Mouse (Mus musculus) G1E (cell line): ENCODE results near the gene Tcp1. TPM values are rescaled to one million over a fixed set of nuclear protein-coding genes. Genes with fewer than 3 reads are reported as not detected.
A peak's percentile ranks its signal among the peaks of the same experiment; 100 is the strongest.
"Not testable (repeated sequence)": the region's sequence is repeated elsewhere in the genome, so short reads cannot be mapped to it uniquely, and the experiment has no call there.

Source experiments
- ATAC-seq: 2 replicates; pipeline ENCODE4 v1.8.0; 2016; ENCODE audit warnings: mild to moderate bottlenecking; ENCODE audit not compliant: insufficient number of reproducible peaks, poor library complexity, low FRiP score, severe bottlenecking; ENCODE audit errors: extremely low read depth
- DNase-seq: peaks from one replicate; pipeline ENCODE4 v3.0.0; 2012; ENCODE audit warnings: low spot score
- H3K27me3 ChIP-seq: 2 replicates; pipeline ENCODE4 v1.6.1; 2012; ENCODE audit warnings: mild to moderate bottlenecking, low read length, inconsistent platforms; ENCODE audit not compliant: insufficient read depth
- H3K36me3 ChIP-seq: replicated peaks from 2 replicates; pipeline ENCODE3; 2012; ENCODE audit warnings: mild to moderate bottlenecking, inconsistent platforms
- H3K4me1 ChIP-seq: 2 replicates; pipeline ENCODE4 v1.6.1; 2012; ENCODE audit warnings: low read depth, low read length, inconsistent platforms, mixed read lengths; ENCODE audit not compliant: insufficient read depth
- H3K4me3 ChIP-seq: 2 replicates; pipeline ENCODE4 v1.5.1; 2012; ENCODE audit warnings: low read depth, mild to moderate bottlenecking, inconsistent platforms, low read length, moderate library complexity, mixed read lengths
- H3K9me3 ChIP-seq: replicated peaks from 2 replicates; pipeline ENCODE4 v1.6.1; 2012; ENCODE audit warnings: inconsistent platforms
- CTCF ChIP-seq: IDR thresholded peaks from 2 replicates; pipeline ENCODE4 v1.5.1; 2012; ENCODE audit warnings: low read depth, low read length, inconsistent platforms, mixed read lengths
- GATA1 ChIP-seq: IDR thresholded peaks from 2 replicates; pipeline ENCODE4 v1.6.1; 2012; ENCODE audit warnings: borderline replicate concordance, low read length, inconsistent platforms, mixed read lengths
- GATA2 ChIP-seq: IDR thresholded peaks from 2 replicates; pipeline ENCODE4 v1.6.1; 2012; ENCODE audit warnings: low read depth, low read length, inconsistent platforms, borderline replicate concordance
- POLR2AphosphoS5 ChIP-seq: IDR thresholded peaks from 2 replicates; pipeline ENCODE4 v1.6.1; 2012; ENCODE audit warnings: low read depth, low read length, inconsistent platforms; ENCODE audit not compliant: insufficient replicate concordance
- TAL1 ChIP-seq: conservative IDR thresholded peaks from 2 replicates; pipeline ENCODE4 v1.6.1; 2012; ENCODE audit warnings: low read depth, low read length, inconsistent platforms, mixed read lengths
- polyA plus RNA-seq: library from polyadenylated mRNA; stranded (reverse); fragments of >175 nt; gene quantifications from 2 replicates; pipeline ENCODE4 v1.2.3, GENCODE M21; 2012
- total RNA-seq, 2 experiments: library from RNA; stranded (forward) in 1 of 2; stranded (reverse) in 1 of 2; fragments of 200-1000 nt in 1 of 2; fragments of >200 nt in 1 of 2; fragmentation: Nextera tagmentation in 1 of 2; gene quantifications; 2 replicates each; pipeline ENCODE4 v1.2.3; 2014 to 2017

Gene Tcp1
- total and polyA plus RNA-seq, 3 experiments = 56.3 to 1,033 (median 429) TPM

- TF ChIP-seq CTCF (no peak), TAL1 (no peak), POLR2AphosphoS5 (no peak), GATA2 (no peak), GATA1 (no peak)
These were observed 5.1 kb upstream of the Tcp1 start for GRCm38 (mm10) chr17:12910391-12910790.

GRCm38 (mm10) chr17:12915881-12916583 lies 531 bp downstream of the Tcp1 start, which contains the start of gene Mrpl18:
Gene Mrpl18 (minus strand): TSS chr17:12916345.
- peak; percentile 93 for DNase-seq
- peaks cover 42% of the 10 kb centered on the region for H3K4me1 ChIP-seq
- ATAC-seq = peak; percentile 99
- TF ChIP-seq GATA1 = no peak
- no peak for TF ChIP-seq CTCF
- no peak for TF ChIP-seq TAL1
- TF ChIP-seq POLR2AphosphoS5 = no peak
- no peak for TF ChIP-seq GATA2
- H3K9me3 ChIP-seq = no peaks in the 10 kb centered on the region
- no peaks in the 10 kb centered on the region for H3K27me3 ChIP-seq
- H3K36me3 ChIP-seq = peaks cover 55% of the 10 kb centered on the region
- peak within 1 kb of the TSS; percentile 92 for H3K4me3 ChIP-seq

More at GRCm38 (mm10) chr17:12910391-12910790, 5.1 kb upstream of the Tcp1 start:
- Histone ChIP-seq H3K4me1 (peaks cover 22% of the 10 kb centered on the region), H3K36me3 (peaks cover 73% of the 10 kb centered on the region), H3K4me3 (no peak overlapping the region), H3K9me3 (no peaks in the 10 kb centered on the region), H3K27me3 (no peaks in the 10 kb centered on the region)
- ATAC-seq (no peak), DNase-seq (no peak)

- DNase-seq = peak; percentile 29
- peak overlapping the region; percentile 92 for H3K4me3 ChIP-seq
- peaks cover 56% of the 10 kb centered on the region for H3K36me3 ChIP-seq
- no peaks in the 10 kb centered on the region for H3K9me3 ChIP-seq
- no peak for ATAC-seq
- no peaks in the 10 kb centered on the region for H3K27me3 ChIP-seq
- H3K4me1 ChIP-seq = peaks cover 45% of the 10 kb centered on the region
- no peak for TF ChIP-seq POLR2AphosphoS5
- TF ChIP-seq TAL1 = no peak
- TF ChIP-seq GATA2 = no peak
- no peak for TF ChIP-seq GATA1
These were observed 1.3 kb downstream of the Tcp1 start for GRCm38 (mm10) chr17:12916588-12917380.

- Histone ChIP-seq H3K27me3 (no peaks in the 10 kb centered on the region), H3K36me3 (peaks cover 74% of the 10 kb centered on the region), H3K4me1 (peaks cover 30% of the 10 kb centered on the region), H3K4me3 (no peak overlapping the region), H3K9me3 (no peaks in the 10 kb centered on the region)
- DNase-seq = no peak
- no peak for ATAC-seq
- no peak for TF ChIP-seq CTCF
- TF ChIP-seq GATA2 = no peak
- TF ChIP-seq POLR2AphosphoS5 = no peak
These were observed 5.6 kb downstream of the Tcp1 start for GRCm38 (mm10) chr17:12921073-12921472.

- Histone ChIP-seq H3K4me3 (no peak overlapping the region), H3K4me1 (peaks cover 15% of the 10 kb centered on the region), H3K9me3 (no peaks in the 10 kb centered on the region), H3K36me3 (peaks cover 70% of the 10 kb centered on the region), H3K27me3 (no peaks in the 10 kb centered on the region)
- TF ChIP-seq TAL1 = no peak
- TF ChIP-seq GATA1 = no peak
- TF ChIP-seq POLR2AphosphoS5 = no peak
- no peak for TF ChIP-seq CTCF
- no peak for TF ChIP-seq GATA2
- DNase-seq (no peak), ATAC-seq (no peak)
These were observed 9.5 kb downstream of the Tcp1 start for GRCm38 (mm10) chr17:12925001-12925400.

GRCm38 (mm10) chr17:12925703-12926180 lies 10.2 kb downstream of the Tcp1 start:
- no peak for DNase-seq

GRCm38 (mm10) chr17:12931576-12931975 lies 16.1 kb downstream of the Tcp1 start:
- ATAC-seq, H3K27me3 ChIP-seq, H3K4me1 ChIP-seq, H3K9me3 ChIP-seq, DNase-seq, H3K36me3 ChIP-seq, H3K4me3 ChIP-seq: not testable (repeated sequence)

More at GRCm38 (mm10) chr17:12925703-12926180, 10.2 kb downstream of the Tcp1 start:
- H3K4me3 ChIP-seq = no peak overlapping the region
- no peaks in the 10 kb centered on the region for H3K9me3 ChIP-seq
- H3K4me1 ChIP-seq = peaks cover 11% of the 10 kb centered on the region
- no peaks in the 10 kb centered on the region for H3K27me3 ChIP-seq
- peaks cover 62% of the 10 kb centered on the region for H3K36me3 ChIP-seq
- no peak for ATAC-seq
- TF ChIP-seq GATA2 (no peak), TAL1 (no peak), CTCF (no peak), GATA1 (no peak), POLR2AphosphoS5 (no peak)
